Mouse (Mus musculus): ENCODE data around the gene Dusp27.

DNA sequence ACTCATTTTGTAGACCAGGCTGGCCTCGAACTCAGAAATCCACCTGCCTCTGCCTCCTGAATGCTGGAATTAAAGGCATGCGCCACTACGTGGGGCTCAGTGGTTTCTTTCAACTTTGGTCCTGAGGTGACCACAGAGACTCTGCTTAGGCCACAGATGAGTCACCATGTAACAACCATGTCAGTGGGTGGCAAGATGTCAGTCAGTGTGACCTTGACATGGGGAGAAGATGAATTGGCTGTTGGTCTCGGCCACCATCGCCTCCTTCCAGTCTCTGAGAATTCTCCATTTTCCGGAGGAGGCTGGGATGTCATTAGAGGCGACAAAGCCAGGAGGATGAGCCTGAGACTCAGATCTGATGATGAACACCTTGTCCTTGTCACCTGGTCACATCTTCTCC is 42.0 kb upstream of the Dusp27 start:
- no peak for TF ChIP-seq CTCF (IDR thresholded peaks at IDR 0.05; ENCODE audit: low read depth)
- TF ChIP-seq EP300 (IDR thresholded peaks at IDR 0.05; ENCODE audit: low read depth), result no peak
